Mouse (Mus musculus) thymus, postnatal 10 days (tissue): Measurements from ENCODE around the gene Ncoa3.

Experiments used
- DNase-seq, 2 experiments: peaks; one replicate each; pipeline ENCODE4 v3.0.0; 2021; ENCODE audit warnings: low spot score in 2 of 2

The Ncoa3 gene

GRCm38 (mm10) chr2:166034967-166035490 lies 42.6 kb downstream of the Ncoa3 start:
- no peak for DNase-seq

GRCm38 (mm10) chr2:166035725-166036124 lies 43.3 kb downstream of the Ncoa3 start:
- peak; percentile 75 to 80 for DNase-seq

- no peak for DNase-seq
These were observed 47.2 kb downstream of the Ncoa3 start for GRCm38 (mm10) chr2:166039681-166040080.

GRCm38 (mm10) chr2:166042542-166042941 lies 50.1 kb downstream of the Ncoa3 start:
- DNase-seq: no peak

- no peak for DNase-seq
These were observed 52.6 kb downstream of the Ncoa3 start for GRCm38 (mm10) chr2:166045006-166045405.

- DNase-seq: peak in 1 of 2 experiments; percentile 33
These were observed 53.4 kb downstream of the Ncoa3 start for GRCm38 (mm10) chr2:166045549-166046501.

GRCm38 (mm10) chr2:166047931-166048330 lies 55.5 kb downstream of the Ncoa3 start:
- no peak for DNase-seq

GRCm38 (mm10) chr2:166048852-166049251 lies 56.4 kb downstream of the Ncoa3 start:
- no peak for DNase-seq

- no peak for DNase-seq
These were observed 59.0 kb downstream of the Ncoa3 start for GRCm38 (mm10) chr2:166051421-166051820.

- no peak for DNase-seq
These were observed 59.5 kb downstream of the Ncoa3 start for GRCm38 (mm10) chr2:166051966-166052365.

GRCm38 (mm10) chr2:166054002-166054539 lies 61.6 kb downstream of the Ncoa3 start:
- no peak for DNase-seq

GRCm38 (mm10) chr2:166059684-166060423 lies 67.4 kb downstream of the Ncoa3 start:
- DNase-seq: peak; percentile 14 to 58

GRCm38 (mm10) chr2:166062008-166062407 lies 69.6 kb downstream of the Ncoa3 start:
- DNase-seq: no peak

GRCm38 (mm10) chr2:166062431-166062830 lies 70.0 kb downstream of the Ncoa3 start:
- DNase-seq: no peak

- DNase-seq: no peak
These were observed 74.0 kb downstream of the Ncoa3 start for GRCm38 (mm10) chr2:166066434-166066833.

GRCm38 (mm10) chr2:166068261-166068660 lies 75.8 kb downstream of the Ncoa3 start:
- no peak for DNase-seq

GRCm38 (mm10) chr2:166069164-166069563 lies 76.7 kb downstream of the Ncoa3 start:
- no peak for DNase-seq

- no peak for DNase-seq
These were observed 77.3 kb downstream of the Ncoa3 start for GRCm38 (mm10) chr2:166069738-166070137.

GRCm38 (mm10) chr2:166071481-166071880 lies 79.0 kb downstream of the Ncoa3 start:
- no peak for DNase-seq

GRCm38 (mm10) chr2:166071889-166072288 lies 79.5 kb downstream of the Ncoa3 start:
- no peak for DNase-seq

GRCm38 (mm10) chr2:166073082-166073481 lies 80.6 kb downstream of the Ncoa3 start:
- DNase-seq: no peak

- DNase-seq: no peak
These were observed 81.9 kb downstream of the Ncoa3 start for GRCm38 (mm10) chr2:166074322-166074721.
